Mouse (Mus musculus) gastrocnemius, postnatal 10 days (tissue): ENCODE results near the gene Haus2. TPM values are rescaled to one million over a fixed set of nuclear protein-coding genes. Genes with fewer than 3 reads are reported as not detected.
"Not testable (repeated sequence)": the region's sequence is repeated elsewhere in the genome, so short reads cannot be mapped to it uniquely, and the experiment has no call there.

ENCODE experiments used
- DNase-seq: peaks from one replicate; pipeline ENCODE4 v3.0.0; 2021; ENCODE audit warnings: mixed read lengths
- long read RNA-seq, 2 experiments: library from polyadenylated mRNA; stranded (forward); transcript quantifications; one replicate each; pipeline ENCODE4 v2.0.0; 2021
- total RNA-seq, 2 experiments: library from RNA; stranded (reverse); gene quantifications; 2 replicates each; pipeline ENCODE4 v1.2.3; 2021

The Haus2 gene
- 1 to 10 TPM; 8.2 TPM for total RNA-seq
- long read RNA-seq, experiment 1, transcript Haus2-203 (6 exons, 3,154 nt) = major isoform, 8 of 11 reads
- long read RNA-seq, experiment 1, partial matches to known transcripts = 3 of 11 reads
- long read RNA-seq, experiment 1, other reads (novel, unspliced or antisense) = 0 of 11 reads
- long read RNA-seq, experiment 2, partial matches to known transcripts = 0 of 2 reads
- long read RNA-seq, experiment 2, other reads (novel, unspliced or antisense) = 1 of 2 reads

- peak; percentile 92 for DNase-seq
These were observed at the start of gene Haus2, which contains the start of gene Lrrc57 for GRCm38 (mm10) chr2:120608830-120609723. Haus2 (plus strand) TSS chr2:120609383. Lrrc57 (minus strand) TSS chr2:120609520.

DNA sequence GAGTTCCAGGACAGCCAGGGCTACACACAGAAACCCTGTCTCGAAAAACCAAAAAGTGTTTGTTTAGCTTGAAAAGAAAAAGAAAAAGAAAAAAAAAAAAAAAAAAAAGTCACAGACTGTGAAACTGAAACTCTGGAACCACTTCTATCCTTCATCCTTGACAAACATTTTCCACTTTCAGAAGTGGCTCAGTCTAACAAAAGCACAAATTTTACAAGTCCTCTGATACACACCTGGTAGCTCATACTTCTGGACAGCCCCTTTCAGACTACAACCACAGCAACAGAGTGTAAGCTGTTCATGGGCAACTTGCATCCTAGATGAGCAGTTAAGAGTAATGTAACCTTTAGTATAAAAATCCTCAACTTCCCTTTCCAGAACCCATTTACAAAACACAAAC is 47.7 kb upstream of the Haus2 start:
- no peak for DNase-seq

GRCm38 (mm10) chr2:120562859-120563234 is 46.3 kb upstream of the Haus2 start:
- DNase-seq = no peak

GRCm38 (mm10) chr2:120563235-120563990 is 45.8 kb upstream of the Haus2 start, which contains the start of gene Zfp106:
Zfp106 (minus strand) TSS chr2:120563843.
- peak; percentile 87 for DNase-seq

DNA sequence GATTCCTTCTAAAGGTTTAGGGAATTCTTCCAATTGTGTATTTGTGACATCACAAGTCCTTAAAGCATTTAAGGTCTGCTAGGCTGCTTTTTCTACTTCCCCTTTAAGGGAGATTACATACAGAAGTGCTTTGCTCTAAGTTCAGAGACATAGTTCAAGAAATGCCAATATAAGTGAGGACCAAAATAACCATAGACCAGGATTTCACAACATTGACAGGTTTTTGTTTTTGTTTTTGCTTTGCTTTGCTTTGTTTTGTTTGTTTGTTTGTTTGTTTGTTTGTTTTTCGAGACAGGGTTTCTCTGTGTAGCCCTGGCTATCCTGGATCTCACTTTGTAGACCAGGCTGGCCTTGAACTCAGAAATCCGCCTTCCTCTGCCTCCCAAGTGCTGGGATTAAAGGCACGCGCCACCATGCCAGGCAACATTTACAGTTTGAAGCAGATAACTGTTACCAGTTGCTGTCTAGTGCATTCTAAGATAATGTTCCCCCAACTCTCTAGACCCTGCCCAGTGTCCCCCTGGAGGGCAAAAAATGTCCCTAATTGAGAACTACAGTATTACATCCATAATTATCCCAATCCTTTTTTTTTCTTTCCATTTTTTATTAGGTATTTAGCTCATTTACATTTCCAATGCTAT is 44.5 kb upstream of the Haus2 start:
- not testable (repeated sequence) for DNase-seq

DNA sequence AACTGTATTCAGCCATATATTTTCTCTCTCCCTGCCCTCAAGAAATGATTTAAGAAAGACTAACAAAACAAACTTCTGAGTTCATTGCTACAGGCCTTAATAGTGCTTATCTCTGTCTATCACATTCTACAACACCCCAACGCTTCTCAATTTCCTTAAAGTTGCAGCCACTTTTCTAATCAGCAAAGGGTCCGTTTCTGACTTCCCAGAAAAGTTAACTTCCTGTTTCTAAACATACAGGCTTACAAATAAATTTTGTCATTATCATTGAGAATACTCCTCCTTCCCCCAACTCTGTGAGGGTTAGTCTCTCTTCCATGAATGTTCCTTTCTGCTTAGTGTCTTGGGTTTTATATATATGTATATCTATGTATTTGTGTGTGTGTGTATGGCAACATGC is 43.8 kb upstream of the Haus2 start:
- no peak for DNase-seq

GRCm38 (mm10) chr2:120566886-120567797 is 42.0 kb upstream of the Haus2 start, which contains the start of gene Snap23:
Snap23 (plus strand) TSS chr2:120567671.
- DNase-seq = peak; percentile 92

DNA sequence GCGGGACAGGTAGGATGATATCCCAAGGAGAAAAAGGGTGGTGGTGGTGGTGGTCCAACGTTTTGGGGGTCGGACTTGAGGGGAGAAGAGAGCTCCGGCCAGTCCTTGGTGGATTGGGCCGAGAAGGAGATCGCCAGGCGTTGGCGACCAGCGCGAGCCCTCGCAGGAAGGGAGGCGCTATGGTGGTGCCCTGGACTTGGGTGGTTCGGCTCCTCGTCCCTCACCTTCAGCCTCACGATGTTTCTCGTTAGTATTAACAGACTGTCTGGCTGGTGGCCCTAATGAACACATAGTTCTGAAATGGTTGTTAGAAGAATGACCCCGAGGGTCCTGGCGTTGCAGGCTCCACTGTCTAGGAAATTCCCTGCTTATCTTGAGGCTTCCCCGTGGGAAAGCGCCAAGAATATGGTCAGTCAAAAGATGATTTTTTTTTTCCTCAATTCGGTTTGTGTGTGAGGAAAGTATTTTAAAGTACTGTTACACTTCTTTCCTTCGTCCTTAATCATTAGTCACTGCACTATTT is 41.3 kb upstream of the Haus2 start:
- DNase-seq = no peak

- DNase-seq = no peak
These were observed 38.1 kb upstream of the Haus2 start for GRCm38 (mm10) chr2:120571081-120571480.

DNA sequence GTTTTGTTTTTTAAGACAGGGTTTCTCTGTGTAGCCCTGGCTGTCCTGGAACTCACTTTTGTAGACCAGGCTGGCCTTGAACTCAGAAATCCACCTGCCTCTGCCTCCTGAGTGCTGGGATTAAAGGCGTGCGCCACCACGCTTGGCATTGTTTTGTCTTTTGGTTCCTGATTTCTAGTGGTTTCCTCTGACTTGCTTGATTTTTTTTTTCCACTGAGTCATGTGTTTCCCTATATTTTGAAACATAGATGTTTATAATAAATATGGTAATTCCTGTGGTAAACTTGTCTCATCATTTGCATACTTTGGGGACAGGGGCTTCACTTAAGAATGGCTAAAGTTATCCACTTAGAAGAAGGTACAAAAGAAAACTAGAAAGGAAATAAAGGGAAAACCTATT is 37.0 kb upstream of the Haus2 start:
- not testable (repeated sequence) for DNase-seq

DNA sequence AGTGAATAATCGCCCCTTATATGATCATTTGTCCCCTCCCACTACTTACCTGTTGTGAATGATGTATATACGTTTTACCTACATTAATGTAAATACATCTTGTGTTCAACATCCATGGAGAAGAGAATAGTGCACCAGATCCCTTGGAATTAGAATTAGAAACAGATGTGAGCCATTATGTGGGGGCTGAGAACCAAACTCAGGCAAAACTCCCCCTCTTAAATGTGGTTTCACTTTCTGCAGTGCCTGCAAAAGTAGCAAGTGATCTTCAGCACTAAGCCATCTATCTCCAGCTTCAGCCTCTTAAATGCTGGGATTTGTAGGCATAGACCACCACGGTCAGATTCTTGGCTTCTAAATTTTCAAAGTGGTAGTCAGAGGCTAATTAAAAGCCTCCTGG is 34.1 kb upstream of the Haus2 start:
- DNase-seq = no peak

DNA sequence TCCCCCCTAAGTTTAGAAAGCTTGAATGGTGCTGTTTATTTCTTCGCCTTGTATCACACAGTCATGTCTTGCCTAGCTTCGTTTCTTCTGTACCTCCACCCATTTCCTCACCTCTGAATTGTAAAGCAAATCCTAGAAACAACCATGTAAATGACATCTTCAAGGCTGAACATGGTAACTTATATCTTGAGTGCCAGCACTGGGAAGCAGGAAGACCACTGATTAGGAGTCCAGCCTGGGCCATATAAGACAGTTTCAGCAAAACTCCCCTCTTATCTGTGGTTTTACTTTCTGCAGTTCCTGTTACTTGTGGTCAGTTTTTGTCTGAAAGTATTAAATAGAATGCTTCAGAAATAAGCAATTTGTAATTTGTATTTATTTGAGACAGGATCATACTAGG is 33.2 kb upstream of the Haus2 start:
- DNase-seq = no peak

- DNase-seq = no peak
These were observed 31.4 kb upstream of the Haus2 start for GRCm38 (mm10) chr2:120577799-120578198.

- no peak for DNase-seq
These were observed 30.9 kb upstream of the Haus2 start for GRCm38 (mm10) chr2:120578286-120578685.

DNA sequence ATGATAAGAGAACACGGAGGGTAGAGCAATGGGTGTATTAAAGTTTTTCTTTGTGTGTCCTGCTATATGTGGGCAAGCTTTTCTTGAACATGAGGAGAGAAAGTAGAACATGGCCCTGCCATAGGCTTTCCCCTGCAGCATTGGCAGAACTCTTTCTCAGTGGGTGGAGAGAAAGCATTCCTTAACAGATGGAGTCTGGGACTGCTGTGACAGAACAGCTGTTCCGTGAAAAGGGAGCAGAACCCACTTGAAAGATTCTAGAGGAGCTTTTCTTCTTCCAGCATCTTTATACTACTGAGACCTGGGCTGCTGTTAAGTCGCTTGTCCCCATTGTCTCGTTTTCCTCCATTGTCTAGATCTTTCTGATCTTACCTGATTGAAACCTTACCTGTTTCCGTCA is 19.4 kb upstream of the Haus2 start:
- DNase-seq = no peak

- DNase-seq = no peak
These were observed 17.0 kb upstream of the Haus2 start for GRCm38 (mm10) chr2:120592227-120592626.

DNA sequence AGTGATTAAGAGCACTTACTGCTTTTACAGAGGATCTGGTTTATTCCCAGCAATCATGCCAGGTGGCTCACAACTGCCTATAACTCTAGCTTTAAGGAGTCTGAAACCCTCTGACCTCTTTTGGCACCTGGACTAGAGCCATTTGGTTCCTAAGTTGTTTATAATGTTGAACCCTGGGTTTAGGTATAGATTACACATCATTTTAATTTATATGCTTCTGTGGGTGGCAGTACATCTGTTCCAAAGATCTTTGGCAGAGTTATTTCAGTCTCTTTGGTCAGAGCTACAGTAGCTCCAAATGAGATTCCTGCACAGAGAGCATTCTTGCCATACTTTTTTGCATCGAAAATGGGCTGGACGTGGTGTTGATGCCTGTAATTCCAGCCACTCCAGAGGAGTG is 11.4 kb upstream of the Haus2 start:
- DNase-seq = no peak

GRCm38 (mm10) chr2:120599506-120599905 is 9.7 kb upstream of the Haus2 start:
- DNase-seq = no peak

GRCm38 (mm10) chr2:120606021-120606690 is 3.0 kb upstream of the Haus2 start:
- no peak for DNase-seq
